Mouse (Mus musculus) neural tube, embryonic 15.5 days (tissue): Measurements from ENCODE around the gene Morn1. TPM values are rescaled to one million over a fixed set of nuclear protein-coding genes. Genes with fewer than 3 reads are reported as not detected.
A peak's percentile ranks its signal among the peaks of the same experiment; 100 is the strongest.

Source experiments
- ATAC-seq: fragments of 200-750 bp; cut with Nextera tagmentation; 2 replicates; pipeline ENCODE4 v1.8.0; 2017; ENCODE audit warnings: mild to moderate bottlenecking, moderate TSS enrichment, moderate library complexity; ENCODE audit not compliant: low FRiP score
- H3K27ac ChIP-seq: fragments of 300-500 bp; sonication (generic); replicated peaks from 2 replicates; pipeline ENCODE4 v1.5.1; 2015; ENCODE audit warnings: mild to moderate bottlenecking, inconsistent platforms
- H3K27me3 ChIP-seq: fragments of 300-500 bp; sonication (generic); replicated peaks from 2 replicates; pipeline ENCODE4 v1.6.1; 2015; ENCODE audit warnings: inconsistent platforms
- H3K36me3 ChIP-seq: fragments of 300-500 bp; sonication (generic); 2 replicates; pipeline ENCODE4 v1.6.1; 2015; ENCODE audit warnings: inconsistent platforms
- H3K4me1 ChIP-seq: fragments of 300-500 bp; sonication (generic); 2 replicates; pipeline ENCODE4 v1.6.1; 2015; ENCODE audit warnings: inconsistent platforms
- H3K4me2 ChIP-seq: fragments of 300-500 bp; sonication (generic); 2 replicates; pipeline ENCODE4 v1.6.1; 2015; ENCODE audit warnings: inconsistent platforms, mild to moderate bottlenecking, moderate library complexity
- H3K4me3 ChIP-seq: fragments of 300-500 bp; sonication (generic); replicated peaks from 2 replicates; pipeline ENCODE4 v1.5.1; 2015; ENCODE audit warnings: mild to moderate bottlenecking, inconsistent platforms
- H3K9ac ChIP-seq: fragments of 300-500 bp; sonication (generic); replicated peaks from 2 replicates; pipeline ENCODE4 v1.6.1; 2015; ENCODE audit warnings: mild to moderate bottlenecking, inconsistent platforms
- H3K9me3 ChIP-seq: fragments of 300-500 bp; sonication (generic); replicated peaks from 2 replicates; pipeline ENCODE4 v1.6.1; 2016; ENCODE audit warnings: inconsistent platforms
- WGBS: fragments of 180-500 bp; shearing (Covaris S2); methylation state at CpG from one replicate; pipeline ENCODE4 v1.1.7; 2015; ENCODE audit warnings: mixed read lengths; 5-methylcytosine and 5-hydroxymethylcytosine counted together
- polyA plus RNA-seq: library from polyadenylated mRNA; unstranded; fragments of >200 nt; fragmentation: Nextera tagmentation; extraction: Ambion mirVana; gene quantifications from 2 replicates; pipeline ENCODE4 v1.2.1, GENCODE M21; 2015

Gene Morn1
- polyA plus RNA-seq, 1 experiment from 2014 or later = 6.4 TPM

DNA sequence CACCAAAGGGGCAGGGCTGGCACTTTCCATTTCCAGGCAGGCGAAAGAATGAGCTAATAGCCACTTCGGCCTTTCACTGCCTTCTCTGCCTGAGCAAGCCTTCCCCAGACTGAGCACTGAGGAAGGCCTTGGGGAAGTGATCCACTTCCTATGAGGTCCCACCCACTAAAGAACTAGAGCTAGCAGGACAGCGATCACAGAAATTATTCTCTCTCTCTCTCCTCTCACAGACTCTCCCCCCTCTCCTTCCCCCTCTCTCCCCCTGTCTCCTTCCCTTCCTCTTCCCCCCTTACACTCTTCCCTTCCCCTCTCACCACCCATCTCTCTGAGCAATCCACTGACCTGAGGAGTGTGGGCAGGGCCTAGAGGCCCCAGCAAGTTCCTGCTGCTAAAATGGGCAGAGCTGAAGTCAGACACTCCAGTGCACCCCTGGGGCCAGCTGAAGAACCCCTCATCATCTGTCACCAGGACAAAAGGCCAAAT is 100.9 kb downstream of the Morn1 start:
- no peak overlapping the region for H3K4me3 ChIP-seq
- H3K9me3 ChIP-seq = no peaks in the 10 kb centered on the region
- 0 out of 2 replicates have a peak overlapping the region, but pooled peaks have one; percentile 23 for H3K27ac ChIP-seq
- H3K36me3 ChIP-seq = no peaks in the 10 kb centered on the region
- no peak for ATAC-seq
- no peaks in the 10 kb centered on the region for H3K27me3 ChIP-seq
- no peak overlapping the region for H3K9ac ChIP-seq
- peaks cover 85% of the 10 kb centered on the region for H3K4me1 ChIP-seq
- no peak overlapping the region for H3K4me2 ChIP-seq
- 20% methylated on average over 3 of the region's 3 CpGs for WGBS

DNA sequence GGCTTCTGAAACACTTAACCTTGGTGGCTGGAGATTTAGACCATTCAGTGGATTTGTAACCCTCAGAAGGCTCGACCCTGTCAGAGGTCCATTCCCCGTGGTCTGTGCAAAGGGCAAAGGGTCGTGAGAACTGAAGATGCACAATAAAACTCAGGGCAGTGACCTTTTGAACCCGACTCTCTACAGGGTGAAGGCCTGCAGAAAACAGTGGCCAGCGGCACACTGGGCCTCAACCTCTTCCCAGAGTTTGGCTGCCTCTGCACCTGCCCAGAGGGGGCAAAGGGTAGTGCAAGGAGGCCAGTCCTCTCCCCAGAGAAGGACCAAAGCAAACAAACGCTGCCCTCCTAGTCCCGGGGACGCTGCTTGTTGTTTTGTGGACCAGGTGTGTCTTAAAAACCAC is 102.0 kb downstream of the Morn1 start:
- no peaks in the 10 kb centered on the region for H3K9me3 ChIP-seq
- H3K4me1 ChIP-seq = peaks cover 88% of the 10 kb centered on the region
- 0 out of 2 replicates have a peak overlapping the region, but pooled peaks have one; percentile 19 for H3K27ac ChIP-seq
- no peak overlapping the region for H3K9ac ChIP-seq
- 2% methylated on average over 8 of the region's 8 CpGs for WGBS
- H3K4me2 ChIP-seq = no peak overlapping the region
- no peak for ATAC-seq
- no peaks in the 10 kb centered on the region for H3K27me3 ChIP-seq
- H3K4me3 ChIP-seq = no peak overlapping the region
- H3K36me3 ChIP-seq = no peaks in the 10 kb centered on the region

DNA sequence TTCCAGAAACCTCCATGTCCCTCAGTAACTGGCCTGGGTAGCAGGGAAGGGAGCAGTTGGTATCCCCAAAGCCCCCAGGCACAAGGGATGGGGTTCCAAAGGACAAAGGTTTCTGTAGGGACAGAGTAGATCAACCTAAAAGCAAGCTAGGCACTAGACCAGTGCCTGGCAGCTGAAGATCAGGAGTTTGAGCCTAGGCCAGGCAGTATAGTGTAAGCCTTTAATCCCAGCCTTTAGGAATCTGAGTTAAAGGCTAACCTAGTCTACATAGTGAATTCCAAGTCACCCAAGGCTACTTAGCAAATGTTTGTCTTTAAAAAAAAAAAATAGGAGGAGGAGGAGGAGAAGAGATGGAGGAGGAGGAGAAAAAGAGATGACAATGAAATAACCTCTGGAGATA is 102.4 kb downstream of the Morn1 start:
- Histone ChIP-seq H3K27me3 (no peaks in the 10 kb centered on the region), H3K4me1 (peaks cover 87% of the 10 kb centered on the region), H3K4me2 (no peak overlapping the region), H3K9me3 (no peaks in the 10 kb centered on the region), H3K27ac (no peak overlapping the region), H3K4me3 (no peak overlapping the region), H3K9ac (no peak overlapping the region), H3K36me3 (no peaks in the 10 kb centered on the region)
- ATAC-seq = no peak

DNA sequence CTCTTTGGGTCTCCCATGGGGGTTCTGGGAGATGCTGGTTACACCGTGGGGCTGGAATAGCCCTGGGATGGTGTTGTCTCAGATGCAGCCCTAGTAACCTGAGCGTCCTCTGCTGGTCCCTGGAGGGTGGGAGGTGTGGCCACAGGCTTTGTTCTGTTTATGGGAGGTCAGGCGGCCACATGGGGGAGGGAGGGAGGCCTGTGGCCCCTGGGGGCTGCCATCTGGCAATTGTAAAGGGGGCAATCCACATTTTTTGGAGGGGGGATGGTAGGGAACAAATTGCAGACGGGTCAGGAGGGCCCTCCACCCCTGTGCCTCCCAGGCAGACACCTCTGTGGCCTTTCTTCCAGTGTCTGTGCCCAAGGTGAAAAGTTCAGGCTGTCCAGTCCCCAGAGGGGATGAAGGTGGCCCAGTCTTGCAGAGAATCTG is 103.3 kb downstream of the Morn1 start:
- H3K27me3 ChIP-seq = no peaks in the 10 kb centered on the region
- no peaks in the 10 kb centered on the region for H3K9me3 ChIP-seq
- H3K4me2 ChIP-seq = no peak overlapping the region
- 4% methylated on average over 4 of the region's 4 CpGs for WGBS
- peaks cover 81% of the 10 kb centered on the region for H3K4me1 ChIP-seq
- H3K4me3 ChIP-seq = no peak overlapping the region
- H3K36me3 ChIP-seq = no peaks in the 10 kb centered on the region
- H3K27ac ChIP-seq = no peak overlapping the region
- ATAC-seq = 0 out of 2 replicates have a peak, but pooled peaks have one; percentile 40
- H3K9ac ChIP-seq = no peak overlapping the region

DNA sequence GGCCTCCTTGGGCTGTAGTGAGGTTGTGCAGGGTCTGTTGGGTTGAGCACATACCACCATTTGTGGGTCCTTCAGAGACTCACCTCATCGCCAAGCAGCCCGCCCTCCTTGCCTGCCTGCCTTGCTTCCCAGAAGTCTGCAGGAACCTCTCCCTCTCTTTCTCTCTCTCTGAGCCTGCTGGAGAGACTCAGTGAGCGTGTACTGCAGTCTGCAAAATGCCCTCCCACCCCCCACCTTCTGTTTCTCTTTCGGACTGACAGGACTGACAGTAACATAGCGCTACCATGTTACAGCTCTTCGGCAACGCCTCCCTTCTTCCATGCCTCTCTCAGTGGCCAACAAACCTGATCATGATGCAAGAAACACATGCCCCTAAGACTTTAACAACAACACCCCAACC is 103.9 kb downstream of the Morn1 start:
- H3K27me3 ChIP-seq = no peaks in the 10 kb centered on the region
- no peak overlapping the region for H3K27ac ChIP-seq
- H3K36me3 ChIP-seq = no peaks in the 10 kb centered on the region
- peaks cover 81% of the 10 kb centered on the region for H3K4me1 ChIP-seq
- H3K9ac ChIP-seq = no peak overlapping the region
- no peaks in the 10 kb centered on the region for H3K9me3 ChIP-seq
- WGBS = 18% methylated on average over 7 of the region's 7 CpGs
- H3K4me2 ChIP-seq = no peak overlapping the region
- no peak overlapping the region for H3K4me3 ChIP-seq
- ATAC-seq = no peak

Other genes starting within 250 kb of the Morn1 start
- gene Ttc34, start 249.1 kb upstream of the Morn1 start, polyA plus RNA-seq = 1.0 and 1.6 TPM in 2 replicates
- 0.75 and 0.84 TPM in 2 replicates for gene Mmel1, start 217.0 kb upstream of the Morn1 start, polyA plus RNA-seq
- 68.2 and 79.2 TPM in 2 replicates for gene Fam213b, start 187.4 kb upstream of the Morn1 start, polyA plus RNA-seq
- gene Tnfrsf14, start 158.0 kb upstream of the Morn1 start, polyA plus RNA-seq = 0.37 and 1.4 TPM in 2 replicates
- gene Hes5, start 125.7 kb upstream of the Morn1 start, polyA plus RNA-seq = 80.3 and 113 TPM in 2 replicates
- gene Pank4, start 122.5 kb upstream of the Morn1 start, polyA plus RNA-seq = 37.4 and 40.6 TPM in 2 replicates
- gene Plch2, start 29.8 kb upstream of the Morn1 start, polyA plus RNA-seq = 16.0 and 18.7 TPM in 2 replicates
- 22.3 and 23.5 TPM in 2 replicates for gene Pex10, start 19.6 kb upstream of the Morn1 start, polyA plus RNA-seq
- 130 and 139 TPM in 2 replicates for gene Rer1, start 195 bp upstream of the Morn1 start, polyA plus RNA-seq
- 10.0 and 10.6 TPM in 2 replicates for gene Ski, start 136.0 kb downstream of the Morn1 start, polyA plus RNA-seq
- 69.7 and 73.1 TPM in 2 replicates for gene Faap20, start 163.2 kb downstream of the Morn1 start, polyA plus RNA-seq